Mouse (Mus musculus): ENCODE results near the gene Tada2a.

The Tada2a gene

GRCm38 (mm10) chr11:84032559-84032958, 96.8 kb downstream of the Tada2a start:
- in situ Hi-C loops (cut with MboI; ENCODE audit: low pct_unique_long_range_greater_than_20kb in 1 of 2, low sequenced_read_pairs in 2 of 2, unreplicated experiment in 1 of 2): loop anchor here in 1 of 2 experiments (25.0 kb wide), 1 partner anchor 220 kb away; no protein-coding TSS in a partner anchor

DNA sequence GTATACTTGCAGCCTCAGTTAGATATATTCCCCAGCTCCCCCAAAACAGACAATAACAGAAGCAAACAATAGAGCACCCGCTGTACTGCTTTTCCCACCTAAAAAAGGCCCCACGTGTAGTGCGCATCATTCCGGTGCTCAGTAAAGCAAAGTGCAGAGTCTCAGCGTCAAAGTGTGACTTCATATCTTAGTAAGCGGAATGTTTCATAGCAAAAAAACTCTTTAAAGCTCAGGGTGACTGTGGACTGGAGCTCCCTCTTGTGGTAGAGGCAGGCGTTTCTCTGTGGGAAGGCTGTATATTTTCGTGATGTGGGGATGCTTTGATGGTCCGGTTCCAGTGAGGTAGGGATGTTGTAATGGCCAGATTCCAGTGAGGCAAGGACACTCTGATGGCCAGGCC, 97.4 kb downstream of the Tada2a start:
- in situ Hi-C loops (cut with MboI; ENCODE audit: low pct_unique_long_range_greater_than_20kb in 1 of 2, low sequenced_read_pairs in 2 of 2, unreplicated experiment in 1 of 2): loop anchor here in 1 of 2 experiments (25.0 kb wide), 1 partner anchor 220 kb away; no protein-coding TSS in a partner anchor

All from mouse embryonic stem cell (cell line).